Mouse (Mus musculus) ovary, postnatal 36 days (tissue): ENCODE measurements around the gene Gm16434.
"Not testable (repeated sequence)": the region's sequence is repeated elsewhere in the genome, so short reads cannot be mapped to it uniquely, and the experiment has no call there.

Experiments used
- DNase-seq: peaks from one replicate; pipeline ENCODE4 v3.0.0; 2022; ENCODE audit warnings: low spot score, mixed read lengths

Gm16434 gene

DNA sequence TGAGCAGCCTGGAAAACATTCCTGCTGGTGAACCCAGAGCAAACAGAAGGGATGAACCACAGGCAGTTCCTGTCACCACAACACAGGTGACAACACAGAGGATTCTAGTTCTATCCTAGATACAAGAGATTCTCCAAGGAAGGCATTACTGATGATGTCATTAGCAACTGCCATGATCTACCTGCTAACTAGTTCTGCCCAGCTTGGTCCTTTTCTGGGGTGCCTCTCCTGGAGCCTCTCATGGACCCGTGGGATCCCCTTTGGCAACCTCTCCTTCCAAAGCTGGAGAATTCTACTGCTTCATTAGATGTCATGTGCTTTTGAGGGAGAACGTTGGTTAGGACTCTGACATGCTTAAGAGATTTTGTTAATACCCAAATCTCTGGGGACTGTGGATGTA is at the start of gene Gm16434:
Gm16434 (minus strand) TSS at position 101 of the 400 bp plus-strand sequence.
- not testable (repeated sequence) for DNase-seq

DNA sequence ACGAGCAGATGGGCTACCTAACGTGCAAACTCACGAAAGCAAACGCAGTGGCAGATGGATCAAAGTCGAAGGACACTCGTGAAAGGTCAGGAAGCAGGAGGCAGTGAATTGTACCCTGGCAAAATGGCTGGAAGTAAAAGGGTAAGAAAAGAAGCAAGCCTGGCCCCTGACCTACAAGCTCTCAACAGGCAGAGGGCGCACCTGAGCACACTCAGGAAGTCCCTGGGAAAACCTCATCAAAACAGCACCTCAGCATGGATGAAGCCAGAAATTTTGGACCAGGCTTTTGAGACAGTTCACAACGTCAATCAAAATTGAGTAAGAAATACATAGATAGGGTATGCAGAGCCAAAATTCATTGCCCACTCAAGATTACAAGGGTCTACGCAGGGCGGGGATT is 49.2 kb upstream of the Gm16434 start:
- not testable (repeated sequence) for DNase-seq

- DNase-seq = not testable (repeated sequence)
These were observed 5.7 kb upstream of the Gm16434 start for GRCm38 (mm10) chr14:7200070-7200469.

DNA sequence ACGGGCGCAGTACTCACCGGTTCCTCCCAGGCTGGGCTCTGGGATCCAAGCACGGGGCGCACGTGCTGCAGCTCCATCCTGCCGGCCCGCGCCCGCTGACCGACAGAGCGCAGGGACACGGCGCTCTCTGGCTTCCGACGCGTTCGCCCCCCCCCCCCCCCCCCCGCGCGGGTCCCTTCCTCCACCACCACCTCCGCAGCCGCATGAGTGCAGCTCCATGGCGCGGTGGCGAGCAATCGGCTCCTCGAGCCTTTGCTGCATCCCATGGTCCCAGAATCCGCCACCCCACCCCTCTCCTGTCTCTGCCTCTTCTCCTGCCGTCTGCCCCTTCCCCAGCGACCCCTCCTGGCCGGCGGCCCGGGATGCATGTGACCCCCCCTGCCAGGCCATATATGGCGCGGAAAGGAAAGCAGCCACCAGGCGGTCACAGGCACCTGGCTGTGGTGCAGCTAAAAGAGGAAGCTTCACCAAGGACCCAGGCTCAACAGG is 19.8 kb downstream of the Gm16434 start, which contains the start of gene Gm3512:
Gm3512 (minus strand) TSS at position 51 of the 489 bp plus-strand sequence.
- DNase-seq = not testable (repeated sequence)
